Mouse (Mus musculus) retina, adult 2 months (tissue): ENCODE data around the gene Plekhf1.
A peak's percentile ranks its signal among the peaks of the same experiment; 100 is the strongest.

ENCODE experiments used
- DNase-seq: peaks from one replicate; pipeline ENCODE4 v3.0.0-alpha.2; 2012; ENCODE audit warnings: low read depth, low spot score

The Plekhf1 gene

GRCm38 (mm10) chr7:38188281-38189075 is 39.3 kb downstream of the Plekhf1 start:
- DNase-seq, result no peak

GRCm38 (mm10) chr7:38187796-38188195 is 40.0 kb downstream of the Plekhf1 start:
- DNase-seq, result no peak

GRCm38 (mm10) chr7:38186861-38187260 is 41.0 kb downstream of the Plekhf1 start:
- no peak for DNase-seq

- DNase-seq, result no peak
Measured at GRCm38 (mm10) chr7:38184786-38185185, 43.0 kb downstream of the Plekhf1 start.

GRCm38 (mm10) chr7:38184418-38184745 is 43.4 kb downstream of the Plekhf1 start:
- no peak for DNase-seq

- DNase-seq, result peak; percentile 60
Measured at GRCm38 (mm10) chr7:38183709-38184417, 44.0 kb downstream of the Plekhf1 start.

GRCm38 (mm10) chr7:38182962-38183687 is 44.7 kb downstream of the Plekhf1 start, which contains the start of gene 1600014C10Rik:
TSS of gene 1600014C10Rik (plus strand) at chr7:38183217.
- DNase-seq, result no peak

- DNase-seq, result peak; percentile 59
Measured at GRCm38 (mm10) chr7:38182596-38182961, 45.2 kb downstream of the Plekhf1 start.

- DNase-seq, result no peak
Measured at GRCm38 (mm10) chr7:38181366-38181765, 46.5 kb downstream of the Plekhf1 start.

- DNase-seq, result no peak
Measured at GRCm38 (mm10) chr7:38179896-38180295, 47.9 kb downstream of the Plekhf1 start.

- DNase-seq, result no peak
Measured at GRCm38 (mm10) chr7:38176056-38176455, 51.8 kb downstream of the Plekhf1 start.

GRCm38 (mm10) chr7:38174321-38175148 is 53.3 kb downstream of the Plekhf1 start:
- DNase-seq, result no peak

- DNase-seq, result no peak
Measured at GRCm38 (mm10) chr7:38173871-38174270, 53.9 kb downstream of the Plekhf1 start.

GRCm38 (mm10) chr7:38167724-38168141 is 60.1 kb downstream of the Plekhf1 start:
- DNase-seq, result no peak
